Mouse (Mus musculus) lung, adult 2 months (tissue): ENCODE measurements around the gene Slc39a1. TPM values are rescaled to one million over a fixed set of nuclear protein-coding genes. Genes with fewer than 3 reads are reported as not detected.

ENCODE experiments used
- DNase-seq: peaks from one replicate; pipeline ENCODE4 v3.0.0; 2022
- H3K4me1 ChIP-seq: fragments of 200-500 bp; 2 replicates; pipeline ENCODE4 v1.6.1; 2011; ENCODE audit warnings: low read length; ENCODE audit not compliant: control insufficient read depth, insufficient read depth
- H3K4me3 ChIP-seq: fragments of 200-500 bp; replicated peaks from 2 replicates; pipeline ENCODE3; 2011; ENCODE audit warnings: low read depth, mild to moderate bottlenecking, control low read depth, low read length; ENCODE audit errors: extremely low read depth
- CTCF ChIP-seq: fragments of 200-500 bp; IDR thresholded peaks from 2 replicates; pipeline ENCODE4 v1.5.1; 2011; ENCODE audit warnings: mild to moderate bottlenecking, low read length, control low read depth; ENCODE audit not compliant: insufficient read depth
- POLR2A ChIP-seq: fragments of 200-500 bp; IDR thresholded peaks from 2 replicates; pipeline ENCODE4 v1.6.1; 2011; ENCODE audit warnings: low read depth, mild to moderate bottlenecking, control low read depth, low read length, borderline replicate concordance; ENCODE audit errors: extremely low read depth
- WGBS: fragments of 180-500 bp; shearing (Covaris S2); methylation state at CpG from one replicate; pipeline ENCODE4 v1.1.7; 2018; 5-methylcytosine and 5-hydroxymethylcytosine counted together
- polyA plus RNA-seq: library from polyadenylated mRNA; depleted of rRNA; stranded (reverse); fragments of >200 nt; gene quantifications from 2 replicates; pipeline ENCODE4 v1.2.3, GENCODE M21; 2012

Gene Slc39a1
- polyA plus RNA-seq, 1 experiment, result 83.7 TPM

- 15% methylated on average over 12 of the region's 12 CpGs for WGBS
- DNase-seq, result no peak
- no peak for TF ChIP-seq POLR2A
- TF ChIP-seq CTCF, result no peak
- Histone ChIP-seq H3K4me1 (peaks cover 10% of the 10 kb centered on the region), H3K4me3 (peak overlapping the region; percentile 100)
Observed at GRCm38 (mm10) chr3:90213956-90214684, 33.9 kb upstream of the Slc39a1 start.

- TF ChIP-seq CTCF (no peak), POLR2A (no peak)
- 41% methylated on average over 1 of the region's 1 CpGs for WGBS
- Histone ChIP-seq H3K4me1 (peaks cover 14% of the 10 kb centered on the region), H3K4me3 (no peak overlapping the region)
- no peak for DNase-seq
Observed at GRCm38 (mm10) chr3:90215825-90216380, 32.1 kb upstream of the Slc39a1 start.

DNA sequence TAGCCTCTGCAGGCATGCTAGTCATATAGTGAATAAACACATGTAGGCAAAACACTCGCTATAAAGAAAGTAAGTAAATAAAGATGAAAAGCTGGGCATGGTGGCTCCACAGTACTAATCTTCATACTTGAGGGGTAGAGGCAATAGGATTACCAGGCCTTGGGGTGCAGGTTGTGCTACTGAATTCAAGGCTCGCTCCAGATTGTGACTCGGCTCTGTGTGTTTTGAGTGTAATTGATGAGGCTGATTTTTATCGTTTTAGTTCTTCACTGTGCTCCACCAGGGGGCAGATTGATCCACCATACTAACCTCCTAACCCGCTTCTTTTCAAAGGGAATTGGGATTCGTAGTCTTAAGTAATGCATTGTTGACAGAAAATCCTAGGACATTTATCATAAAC is 27.9 kb upstream of the Slc39a1 start:
- TF ChIP-seq CTCF, result no peak
- no peak for TF ChIP-seq POLR2A
- peaks cover 9% of the 10 kb centered on the region for H3K4me1 ChIP-seq
- peak; percentile 41 for DNase-seq
- 7% methylated on average over 6 of the region's 6 CpGs for WGBS
- H3K4me3 ChIP-seq, result peak overlapping the region; percentile 82

GRCm38 (mm10) chr3:90220531-90220951 is 27.4 kb upstream of the Slc39a1 start:
- WGBS, result under 1% methylated on average over 19 of the region's 20 CpGs
- DNase-seq, result peak; percentile 83
- peaks cover 9% of the 10 kb centered on the region for H3K4me1 ChIP-seq
- peak overlapping the region; percentile 82 for H3K4me3 ChIP-seq
- TF ChIP-seq CTCF, result no peak
- TF ChIP-seq POLR2A, result peak; percentile 62; the same call in 1 of the 2 replicates

- Histone ChIP-seq H3K4me1 (peaks cover 9% of the 10 kb centered on the region), H3K4me3 (no peak overlapping the region)
- WGBS, result 17% methylated on average over 5 of the region's 5 CpGs
- no peak for DNase-seq
- TF ChIP-seq POLR2A (no peak), CTCF (no peak)
Observed at GRCm38 (mm10) chr3:90221123-90221522, 26.8 kb upstream of the Slc39a1 start.

DNA sequence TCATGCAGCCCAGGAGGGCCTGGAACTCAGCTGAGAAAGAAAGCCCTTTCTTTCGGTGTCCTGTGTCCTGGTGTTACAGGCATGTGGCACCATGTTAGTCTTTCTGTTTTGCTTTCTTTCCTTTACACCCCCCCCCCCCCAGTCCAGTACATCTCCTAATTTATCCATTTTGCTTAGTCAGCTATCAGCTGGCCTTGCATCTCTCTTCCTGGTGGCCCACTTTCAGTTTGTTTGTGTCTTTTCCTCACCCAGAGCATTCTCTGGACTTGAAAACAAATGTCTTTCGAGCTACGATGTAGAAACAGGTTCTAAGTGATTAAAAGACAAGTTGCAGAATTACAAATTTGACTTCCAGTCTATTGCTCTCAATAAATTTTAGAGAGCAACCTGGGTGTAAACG is 25.5 kb upstream of the Slc39a1 start:
- 73% methylated on average over 4 of the region's 4 CpGs for WGBS
- DNase-seq, result no peak
- TF ChIP-seq POLR2A (no peak), CTCF (no peak)

DNA sequence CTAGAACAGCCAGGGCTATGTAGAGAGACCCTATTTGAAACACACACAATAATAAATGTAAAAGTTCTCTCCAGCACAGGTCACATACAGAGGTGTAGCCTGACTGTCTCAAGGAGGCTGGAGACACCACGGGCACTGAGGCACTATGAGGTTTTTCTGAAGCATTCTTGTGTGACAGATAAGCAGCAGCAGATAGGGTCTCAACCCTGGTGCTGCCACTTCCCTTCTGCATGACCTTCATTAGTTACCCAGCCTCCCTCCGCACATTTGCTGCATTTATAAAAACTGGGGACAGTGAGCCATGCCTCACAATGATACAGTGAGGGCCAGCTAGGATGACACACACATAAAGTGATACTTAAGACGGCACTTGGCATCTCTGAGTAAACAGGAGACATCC is 25.0 kb upstream of the Slc39a1 start:
- Histone ChIP-seq H3K4me1 (peaks cover 9% of the 10 kb centered on the region), H3K4me3 (no peak overlapping the region)
- no peak for TF ChIP-seq POLR2A
- TF ChIP-seq CTCF, result no peak
- 51% methylated on average over 3 of the region's 3 CpGs for WGBS
- no peak for DNase-seq

More for the DNA sequence above, 25.5 kb upstream of the Slc39a1 start:
- peaks cover 9% of the 10 kb centered on the region for H3K4me1 ChIP-seq
- no peak overlapping the region for H3K4me3 ChIP-seq

DNA sequence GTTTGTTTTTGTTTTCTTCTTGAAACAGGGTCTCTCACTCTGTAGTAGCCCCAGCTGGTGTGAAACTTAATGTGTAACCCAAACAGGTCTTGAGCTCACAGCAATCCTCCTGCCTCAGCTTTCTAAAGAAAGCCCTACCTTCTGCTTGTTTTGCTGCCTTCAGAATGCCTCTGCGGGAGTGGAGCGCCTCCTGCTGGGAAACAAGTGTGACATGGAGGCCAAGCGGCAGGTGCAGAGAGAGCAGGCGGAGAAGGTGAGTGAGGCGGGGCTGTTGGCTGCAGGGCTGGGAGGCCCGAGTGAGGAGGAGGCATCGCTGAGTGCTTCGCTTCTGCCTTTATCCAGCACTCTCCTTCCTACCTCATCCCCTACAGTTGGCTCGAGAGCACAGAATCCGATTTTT is 23.6 kb upstream of the Slc39a1 start:
- DNase-seq, result no peak
- H3K4me1 ChIP-seq, result peaks cover 9% of the 10 kb centered on the region
- WGBS, result 82% methylated on average over 10 of the region's 10 CpGs
- no peak overlapping the region for H3K4me3 ChIP-seq
- TF ChIP-seq POLR2A, result no peak
- TF ChIP-seq CTCF, result no peak

DNA sequence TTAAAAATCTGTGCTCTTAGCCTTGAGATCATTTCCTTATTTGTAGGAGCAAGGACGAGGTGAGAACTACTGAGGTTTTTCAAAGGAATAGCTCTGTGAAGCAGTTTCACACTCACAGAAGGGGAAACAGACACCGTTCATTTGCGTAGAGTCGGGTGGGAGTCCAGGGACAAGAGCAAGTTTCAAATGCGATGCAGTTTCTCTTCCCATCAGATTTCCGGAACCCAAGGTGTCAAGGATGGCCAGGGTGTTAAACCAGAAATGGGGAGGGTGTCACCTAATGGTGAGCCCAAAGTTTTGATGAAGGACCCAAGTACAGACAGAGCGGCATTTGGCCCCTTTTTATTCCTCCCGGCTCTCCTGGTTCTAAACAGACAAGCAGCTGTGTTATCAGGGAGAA is 16.9 kb upstream of the Slc39a1 start:
- no peak for TF ChIP-seq POLR2A
- TF ChIP-seq CTCF, result no peak
- H3K4me3 ChIP-seq, result peak overlapping the region; percentile 72
- 11% methylated on average over 8 of the region's 8 CpGs for WGBS
- no peaks in the 10 kb centered on the region for H3K4me1 ChIP-seq
- no peak for DNase-seq
